Mouse (Mus musculus) heart, adult 18-20 months (tissue): ENCODE data around the gene Ttyh1. TPM values are rescaled to one million over a fixed set of nuclear protein-coding genes. Genes with fewer than 3 reads are reported as not detected.

Experiments
- DNase-seq, 2 experiments: peaks; one replicate each; pipeline ENCODE4 v3.0.0; 2021 to 2022; ENCODE audit warnings: mixed read lengths in 1 of 2
- long read RNA-seq, 2 experiments: library from polyadenylated mRNA; stranded (forward); transcript quantifications; one replicate each; pipeline ENCODE4 v2.0.0; 2021
- total RNA-seq, 2 experiments: library from RNA; stranded (reverse); gene quantifications; 2 replicates each; pipeline ENCODE4 v1.2.3; 2021

The Ttyh1 gene
- under 1 TPM; 0.69 to 0.92 TPM for total RNA-seq
- long read RNA-seq, experiment 1, full-length matches to known transcripts, result 1 of 2 reads
- long read RNA-seq, experiment 1, partial matches to known transcripts, result 0 of 2 reads
- long read RNA-seq, experiment 1, other reads (novel, unspliced or antisense), result 1 of 2 reads
- long read RNA-seq, experiment 2, result 0 reads

DNA sequence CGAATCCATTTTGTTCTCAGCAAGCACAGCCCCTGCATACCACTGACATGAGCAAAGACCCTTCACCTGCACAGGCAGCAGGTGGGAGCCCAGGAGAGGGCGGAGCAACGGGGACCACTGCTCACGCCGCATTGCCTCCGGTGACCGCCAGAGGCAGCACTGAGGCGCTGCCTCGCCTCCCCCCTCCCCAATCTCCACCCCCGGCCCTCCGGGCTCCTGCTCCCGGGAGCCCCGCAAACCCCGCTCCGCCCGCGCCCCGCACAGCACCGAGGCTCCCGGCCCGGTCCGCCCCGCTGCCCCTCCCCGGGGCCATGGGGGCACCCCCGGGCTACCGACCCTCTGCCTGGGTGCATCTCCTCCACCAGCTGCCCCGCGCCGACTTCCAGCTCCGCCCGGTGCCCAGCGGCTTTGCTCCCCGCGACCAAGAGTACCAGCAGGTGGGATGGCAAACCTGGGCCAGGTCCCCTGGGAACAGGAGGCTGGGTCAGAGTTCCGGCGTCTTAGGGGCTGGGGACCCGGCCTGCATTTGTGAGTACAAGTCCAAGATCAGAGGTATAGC lies at the start of gene Ttyh1:
Gene Ttyh1 (plus strand): TSS at position 65 of the 559 bp plus-strand sequence.
- DNase-seq, result no peak

DNA sequence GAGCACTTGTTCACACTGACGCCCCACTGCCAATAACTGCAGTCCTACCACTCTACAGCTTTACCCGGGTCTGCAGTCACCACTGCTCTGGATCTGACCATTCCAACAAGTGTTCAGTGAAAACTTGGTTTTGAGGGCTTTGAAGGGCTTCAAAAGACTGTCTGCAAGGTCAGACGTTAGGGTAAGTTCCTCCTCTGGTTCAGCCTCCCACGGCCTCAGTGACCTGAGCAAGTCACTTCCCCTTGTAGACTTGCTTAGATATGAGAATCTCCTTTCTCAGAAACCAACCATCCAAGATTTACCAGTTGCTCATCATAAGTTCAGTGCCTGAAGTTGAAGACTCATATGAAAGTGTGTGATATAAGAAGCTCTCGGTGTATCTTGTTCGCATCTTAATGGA lies 48.1 kb upstream of the Ttyh1 start:
- peak in 1 of 2 experiments; percentile 19 for DNase-seq

- peak in 1 of 2 experiments; percentile 32 for DNase-seq
Observed at GRCm38 (mm10) chr7:4073144-4073543, 46.1 kb upstream of the Ttyh1 start.

GRCm38 (mm10) chr7:4079511-4079910 lies 39.7 kb upstream of the Ttyh1 start:
- no peak for DNase-seq

DNA sequence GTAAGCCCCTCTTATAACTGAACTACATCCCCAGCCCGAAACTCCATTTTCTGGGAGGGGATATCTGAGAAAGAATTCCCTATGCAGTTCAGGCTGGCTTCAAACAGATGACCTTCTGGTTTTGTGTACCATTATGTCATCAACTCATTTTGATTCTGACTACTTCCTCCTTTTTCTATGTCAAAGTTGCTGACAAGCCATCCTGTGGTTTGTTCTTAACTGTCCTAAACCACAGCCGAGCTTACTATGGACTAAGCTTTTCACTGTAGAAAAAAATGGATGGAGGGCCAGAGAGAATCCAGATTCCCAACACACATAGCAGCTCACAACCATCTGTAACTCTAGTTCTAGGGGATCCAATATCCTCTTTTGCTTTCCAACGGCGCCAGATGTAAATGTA lies 38.7 kb upstream of the Ttyh1 start:
- peak in 1 of 2 experiments; percentile 56 for DNase-seq

- DNase-seq, result no peak
Observed at GRCm38 (mm10) chr7:4081706-4082105, 37.5 kb upstream of the Ttyh1 start.

- DNase-seq, result peak; percentile 39 to 75
Observed at GRCm38 (mm10) chr7:4082804-4083203, 36.4 kb upstream of the Ttyh1 start.

DNA sequence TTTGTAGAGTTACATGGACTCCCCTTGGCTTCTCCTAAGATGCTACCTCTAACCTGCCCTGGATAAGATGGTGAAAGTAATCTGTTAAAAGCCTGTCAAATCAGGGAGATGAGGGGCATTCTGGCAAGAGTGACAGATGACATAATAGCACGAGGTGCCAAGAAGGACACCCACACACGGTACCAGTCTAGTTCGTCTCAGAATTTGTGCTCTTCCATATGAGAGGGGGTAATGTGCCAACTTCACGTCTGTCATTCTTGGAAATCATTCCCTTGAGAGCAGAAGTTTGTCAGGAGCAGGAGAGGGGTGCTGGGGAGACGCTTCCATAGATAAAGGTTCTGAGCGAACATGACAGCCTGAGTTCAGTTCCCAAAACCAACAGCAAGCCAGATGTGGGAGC lies 35.0 kb upstream of the Ttyh1 start:
- DNase-seq, result no peak

DNA sequence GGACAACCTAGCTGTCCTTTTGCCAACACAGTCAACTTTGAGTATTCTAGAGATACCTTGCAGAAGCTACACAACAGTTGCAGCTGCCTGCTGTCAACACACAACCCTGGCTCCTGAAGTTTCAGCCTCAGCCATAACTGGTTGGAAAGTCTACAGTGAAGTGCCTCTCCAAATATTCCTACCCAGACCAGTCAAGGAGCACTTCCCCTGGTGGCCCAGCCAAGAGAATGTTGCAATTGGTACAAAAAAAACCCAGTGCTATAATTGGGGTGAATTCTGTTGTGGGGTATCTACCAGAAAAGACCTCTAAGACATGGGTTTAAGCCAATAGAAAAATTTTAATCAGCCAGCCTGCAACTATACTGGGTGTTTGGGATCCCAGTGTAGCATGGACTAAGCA lies 33.6 kb upstream of the Ttyh1 start:
- DNase-seq, result peak in 1 of 2 experiments; percentile 17

GRCm38 (mm10) chr7:4087238-4087895 lies 31.8 kb upstream of the Ttyh1 start:
- no peak for DNase-seq

GRCm38 (mm10) chr7:4087896-4088480 lies 31.2 kb upstream of the Ttyh1 start:
- DNase-seq, result no peak

DNA sequence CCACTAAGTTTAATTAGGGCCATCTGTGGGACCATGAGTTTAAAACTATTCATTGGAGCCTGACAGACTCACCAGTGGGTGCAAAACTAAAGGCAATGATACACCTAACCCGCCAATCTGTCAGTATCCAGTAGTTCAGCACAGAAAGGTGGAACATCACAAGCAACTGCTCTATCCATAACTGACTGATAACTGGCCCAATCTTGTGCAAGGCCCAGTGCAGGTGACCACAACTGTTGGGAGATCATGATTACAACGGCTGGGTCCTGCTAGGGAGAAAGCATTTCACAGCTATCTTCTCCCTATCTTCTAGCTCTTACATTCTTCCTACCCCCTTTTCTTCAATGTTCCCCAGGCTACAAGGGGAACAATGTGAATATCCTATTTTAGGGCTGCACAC lies 30.5 kb upstream of the Ttyh1 start:
- DNase-seq, result no peak

DNA sequence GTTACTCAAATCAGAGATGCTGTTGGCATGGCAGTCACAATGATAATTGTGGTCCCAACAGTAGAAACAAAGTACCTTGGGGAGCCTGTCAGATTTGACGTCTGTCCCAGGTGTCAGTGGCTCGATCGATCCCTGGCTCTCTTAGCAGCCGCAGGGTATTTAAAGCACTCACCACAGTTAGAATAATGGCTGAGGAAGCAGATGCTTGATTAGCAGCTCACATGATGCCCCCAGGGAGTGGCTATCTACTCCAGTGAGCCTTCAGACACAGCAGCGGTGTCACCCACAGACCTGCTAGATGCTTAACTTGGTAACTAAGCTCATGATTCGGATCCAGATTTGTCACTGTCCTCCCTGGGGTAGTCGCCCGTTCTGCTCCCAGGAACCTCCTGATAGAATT lies 28.0 kb upstream of the Ttyh1 start:
- DNase-seq, result no peak

GRCm38 (mm10) chr7:4098301-4098700 lies 20.9 kb upstream of the Ttyh1 start:
- no peak for DNase-seq

GRCm38 (mm10) chr7:4098832-4099231 lies 20.4 kb upstream of the Ttyh1 start:
- DNase-seq, result no peak

DNA sequence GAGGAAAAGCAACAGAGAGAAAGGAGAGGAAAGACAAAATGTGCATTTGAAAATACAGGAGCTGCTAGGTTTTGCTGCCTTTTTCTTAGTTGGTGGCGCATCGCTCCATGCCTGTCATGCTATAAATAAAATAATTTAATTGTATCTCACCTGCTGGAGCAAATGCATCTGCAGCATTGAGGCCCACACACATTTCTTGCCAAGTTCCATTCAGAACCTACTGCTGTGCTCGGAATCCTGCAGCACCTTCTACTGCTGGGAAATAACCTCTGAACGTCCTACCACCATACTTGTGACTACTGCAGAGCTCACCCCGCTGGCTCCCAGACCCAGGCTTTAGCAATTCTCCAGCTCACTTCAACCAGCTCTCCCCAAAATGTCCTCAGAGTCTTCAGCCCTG lies 18.1 kb upstream of the Ttyh1 start:
- DNase-seq, result no peak

DNA sequence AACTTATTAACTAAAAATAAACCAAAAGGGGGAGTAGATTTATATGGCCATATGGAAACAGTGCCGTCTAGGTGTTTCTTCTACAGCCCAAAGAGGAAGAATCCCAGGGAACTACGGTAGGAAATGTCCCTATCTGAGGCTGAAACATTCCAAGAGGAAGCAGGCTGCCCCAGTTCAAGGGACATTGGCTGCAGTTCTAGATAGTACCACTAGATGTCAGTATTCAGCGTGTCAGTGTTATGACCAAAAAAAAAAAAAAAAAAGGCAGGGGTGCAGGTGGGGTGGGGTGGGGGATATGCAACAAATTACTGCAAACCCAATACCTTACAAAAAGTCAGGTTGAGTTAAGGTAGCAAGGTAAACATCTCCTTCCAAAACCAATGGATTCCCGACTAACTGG lies 15.8 kb upstream of the Ttyh1 start:
- DNase-seq, result peak; percentile 25 to 65

DNA sequence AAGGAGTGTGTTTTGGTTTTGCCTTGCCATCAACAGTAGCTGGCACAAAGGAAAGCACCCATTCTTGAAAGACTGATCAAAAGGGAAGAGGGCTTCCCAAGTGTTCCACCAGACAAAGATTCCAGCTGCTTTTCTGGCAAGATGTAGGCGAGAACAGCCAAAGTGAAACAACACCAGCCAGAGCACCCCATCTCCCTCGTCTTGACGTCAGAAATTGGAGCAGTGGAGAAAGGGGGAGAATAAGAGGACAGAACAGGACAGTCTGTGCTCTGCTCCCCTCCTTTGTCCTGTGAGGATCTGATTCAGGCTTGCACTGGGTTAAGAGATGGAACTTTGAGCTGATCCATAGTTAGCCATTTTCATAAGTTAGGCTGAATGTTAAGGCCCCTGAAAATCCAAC lies 7.4 kb upstream of the Ttyh1 start:
- DNase-seq, result peak in 1 of 2 experiments; percentile 39

GRCm38 (mm10) chr7:4117050-4117814 lies 2.0 kb upstream of the Ttyh1 start:
- no peak for DNase-seq

GRCm38 (mm10) chr7:4119976-4120921 lies 1.0 kb downstream of the Ttyh1 start:
- DNase-seq, result no peak

GRCm38 (mm10) chr7:4122076-4122768 lies 3.0 kb downstream of the Ttyh1 start:
- DNase-seq, result no peak
